Mouse (Mus musculus) lung, postnatal 0 days (tissue): Measurements from ENCODE around the gene Gm17490.

Source experiments
- CTCF ChIP-seq: IDR thresholded peaks from 2 replicates; pipeline ENCODE4 v1.5.1; 2016; ENCODE audit warnings: antibody characterized with exemption, mild to moderate bottlenecking
- EP300 ChIP-seq: IDR thresholded peaks from 2 replicates; pipeline ENCODE4 v1.6.1; 2016; ENCODE audit warnings: antibody characterized with exemption, mild to moderate bottlenecking, control low read depth

GRCm38 (mm10) chr2:11637115-11637514, 11.1 kb upstream of the Gm17490 start:
- no peak for TF ChIP-seq CTCF
- no peak for TF ChIP-seq EP300
